Mouse (Mus musculus): ENCODE measurements around the gene Tshz2. TPM values are rescaled to one million over a fixed set of nuclear protein-coding genes. Genes with fewer than 3 reads are reported as not detected.
A peak's percentile ranks its signal among the peaks of the same experiment; 100 is the strongest.

Gene Tshz2
- polyA plus RNA-seq, 1 experiment from 2014 or later, result 1.3 TPM

- no peak for DNase-seq (ENCODE audit: low spot score, missing footprints)
- no peaks in the 10 kb centered on the region for H3K4me1 ChIP-seq (ENCODE audit: control insufficient read depth, insufficient read depth, low read length)
- 89% methylated on average over 9 of the region's 9 CpGs for WGBS
- no peak overlapping the region for H3K27ac ChIP-seq (ENCODE audit: low read depth, low read length)
- no peak overlapping the region for H3K9ac ChIP-seq (ENCODE audit: low read length)
- ATAC-seq (ENCODE audit: low FRiP score), result no peak
- H3K9me3 ChIP-seq (ENCODE audit: control insufficient read depth, low read length), result no peaks in the 10 kb centered on the region
- no peaks in the 10 kb centered on the region for H3K36me3 ChIP-seq (ENCODE audit: control insufficient read depth, insufficient read depth, low read length)
- H3K4me3 ChIP-seq (ENCODE audit: low read depth, low read length), result no peak overlapping the region
- H3K4me2 ChIP-seq, result no peak overlapping the region
- H3K27me3 ChIP-seq (ENCODE audit: control insufficient read depth, insufficient read depth, low read length), result no peaks in the 10 kb centered on the region
These were observed 119.3 kb downstream of the Tshz2 start for GRCm38 (mm10) chr2:169752126-169752525.

DNA sequence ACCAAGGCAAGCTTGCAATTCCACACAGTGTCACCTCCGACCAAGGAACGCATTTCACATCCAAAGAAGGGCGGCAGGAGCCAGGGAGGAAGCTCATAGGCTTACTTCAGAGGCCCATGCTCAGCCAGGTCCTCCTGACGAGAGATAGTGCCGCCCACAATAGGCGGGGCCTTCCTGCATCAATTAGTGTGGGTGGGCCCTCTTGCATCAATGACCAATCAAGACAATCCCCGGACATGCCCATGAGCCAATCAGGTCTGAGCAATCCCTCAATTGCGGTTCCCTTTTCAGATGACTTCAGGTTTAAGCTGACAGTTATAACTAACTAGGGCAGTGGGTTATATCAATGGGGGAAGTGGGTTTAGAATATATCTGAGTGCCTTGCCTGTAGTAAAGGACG is 120.6 kb downstream of the Tshz2 start:
- H3K4me2 ChIP-seq, result no peak overlapping the region
- no peak overlapping the region for H3K9ac ChIP-seq (ENCODE audit: low read length)
- H3K27me3 ChIP-seq (ENCODE audit: control insufficient read depth, insufficient read depth, low read length), result no peaks in the 10 kb centered on the region
- no peak overlapping the region for H3K27ac ChIP-seq (ENCODE audit: low read depth, low read length)
- DNase-seq (ENCODE audit: low spot score, missing footprints) (no peak), ATAC-seq (ENCODE audit: low FRiP score) (no peak)
- no peaks in the 10 kb centered on the region for H3K36me3 ChIP-seq (ENCODE audit: control insufficient read depth, insufficient read depth, low read length)
- no peaks in the 10 kb centered on the region for H3K4me1 ChIP-seq (ENCODE audit: control insufficient read depth, insufficient read depth, low read length)
- no peaks in the 10 kb centered on the region for H3K9me3 ChIP-seq (ENCODE audit: control insufficient read depth, low read length)
- H3K4me3 ChIP-seq (ENCODE audit: low read depth, low read length), result no peak overlapping the region
- WGBS, result 83% methylated on average over 9 of the region's 9 CpGs

DNA sequence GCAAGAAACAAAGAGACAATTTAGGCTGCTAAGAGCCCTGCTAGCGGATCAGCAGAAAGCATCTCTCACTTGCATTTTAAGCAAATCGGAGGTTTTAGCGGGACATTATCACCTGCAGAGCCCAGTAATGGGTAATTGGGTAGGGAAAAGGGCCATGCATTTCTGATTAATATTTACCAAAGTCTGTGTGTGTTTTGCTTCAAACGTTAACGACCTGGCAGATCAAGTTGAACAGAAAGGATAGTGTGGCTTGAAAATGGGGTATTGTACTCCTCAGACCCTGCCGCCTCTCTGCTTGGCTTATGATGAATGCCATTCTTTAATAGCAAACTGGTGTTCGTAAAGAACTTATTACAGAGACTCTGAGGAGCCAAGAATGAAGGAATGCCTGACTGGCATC is 122.3 kb downstream of the Tshz2 start:
- Histone ChIP-seq H3K4me2 (no peak overlapping the region), H3K27ac (ENCODE audit: low read depth, low read length) (no peak overlapping the region), H3K36me3 (ENCODE audit: control insufficient read depth, insufficient read depth, low read length) (no peaks in the 10 kb centered on the region), H3K4me1 (ENCODE audit: control insufficient read depth, insufficient read depth, low read length) (no peaks in the 10 kb centered on the region), H3K9me3 (ENCODE audit: control insufficient read depth, low read length) (no peaks in the 10 kb centered on the region), H3K4me3 (ENCODE audit: low read depth, low read length) (no peak overlapping the region), H3K9ac (ENCODE audit: low read length) (no peak overlapping the region), H3K27me3 (ENCODE audit: control insufficient read depth, insufficient read depth, low read length) (no peaks in the 10 kb centered on the region)
- no peak for ATAC-seq (ENCODE audit: low FRiP score)
- DNase-seq (ENCODE audit: low spot score, missing footprints), result no peak
- WGBS, result 77% methylated on average over 7 of the region's 7 CpGs

DNA sequence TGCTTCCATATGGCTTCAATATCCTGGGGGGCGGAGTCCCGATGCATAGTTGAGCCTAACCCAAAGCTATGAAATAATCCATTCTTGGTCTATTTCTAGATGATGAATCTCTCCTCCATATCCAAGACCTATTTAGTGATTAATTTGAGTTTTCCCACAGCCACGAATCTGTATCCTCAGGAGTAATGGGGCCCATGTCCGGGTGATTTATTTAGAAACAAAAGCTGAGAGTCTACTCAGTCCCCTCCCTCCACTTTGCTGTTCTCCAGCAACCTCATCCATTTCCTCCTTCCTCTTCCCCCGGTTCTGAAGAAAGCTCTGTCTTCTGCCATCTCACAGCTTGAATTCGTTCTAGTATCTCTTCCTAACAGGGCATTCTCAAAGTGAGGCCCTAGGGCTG is 125.3 kb downstream of the Tshz2 start:
- Histone ChIP-seq H3K4me1 (ENCODE audit: control insufficient read depth, insufficient read depth, low read length) (no peaks in the 10 kb centered on the region), H3K4me2 (no peak overlapping the region), H3K27ac (ENCODE audit: low read depth, low read length) (no peak overlapping the region), H3K9ac (ENCODE audit: low read length) (no peak overlapping the region), H3K36me3 (ENCODE audit: control insufficient read depth, insufficient read depth, low read length) (no peaks in the 10 kb centered on the region), H3K4me3 (ENCODE audit: low read depth, low read length) (no peak overlapping the region), H3K27me3 (ENCODE audit: control insufficient read depth, insufficient read depth, low read length) (no peaks in the 10 kb centered on the region), H3K9me3 (ENCODE audit: control insufficient read depth, low read length) (no peaks in the 10 kb centered on the region)
- DNase-seq (ENCODE audit: low spot score, missing footprints) (no peak), ATAC-seq (ENCODE audit: low FRiP score) (no peak)
- whole genome bisulfite sequencing, result 83% methylated on average over 6 of the region's 6 CpGs

GRCm38 (mm10) chr2:169760117-169760516 is 127.3 kb downstream of the Tshz2 start:
- no peaks in the 10 kb centered on the region for H3K4me1 ChIP-seq (ENCODE audit: control insufficient read depth, insufficient read depth, low read length)
- WGBS, result 94% methylated on average over 1 of the region's 1 CpGs
- no peaks in the 10 kb centered on the region for H3K36me3 ChIP-seq (ENCODE audit: control insufficient read depth, insufficient read depth, low read length)
- ATAC-seq (ENCODE audit: low FRiP score) (no peak), DNase-seq (ENCODE audit: low spot score, missing footprints) (no peak)
- H3K9me3 ChIP-seq (ENCODE audit: control insufficient read depth, low read length), result no peaks in the 10 kb centered on the region
- no peaks in the 10 kb centered on the region for H3K27me3 ChIP-seq (ENCODE audit: control insufficient read depth, insufficient read depth, low read length)
- no peak overlapping the region for H3K4me2 ChIP-seq
- H3K4me3 ChIP-seq (ENCODE audit: low read depth, low read length), result no peak overlapping the region
- no peak overlapping the region for H3K27ac ChIP-seq (ENCODE audit: low read depth, low read length)
- no peak overlapping the region for H3K9ac ChIP-seq (ENCODE audit: low read length)

DNA sequence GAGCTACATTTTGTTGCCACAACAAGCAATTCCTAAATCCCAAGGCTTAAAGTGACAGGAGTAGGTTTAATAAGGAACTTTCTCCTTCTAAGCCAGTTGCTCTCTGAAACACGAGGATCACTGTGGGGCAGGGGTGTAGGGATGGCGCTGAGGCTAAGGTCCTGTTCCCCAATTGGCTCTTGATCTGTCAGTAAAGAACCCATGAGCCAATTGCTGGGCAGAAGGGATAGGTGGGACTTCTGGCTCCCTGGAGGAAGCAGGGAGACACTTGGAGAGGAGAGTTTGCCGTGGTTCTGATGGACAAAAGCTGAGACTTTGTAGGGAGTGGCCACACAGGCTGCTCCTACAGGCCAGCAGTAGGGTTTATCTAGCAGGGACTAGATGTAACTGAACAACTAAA is 128.9 kb downstream of the Tshz2 start:
- DNase-seq (ENCODE audit: low spot score, missing footprints), result peak; percentile 65
- H3K4me2 ChIP-seq, result no peak overlapping the region
- no peak for ATAC-seq (ENCODE audit: low FRiP score)
- H3K9ac ChIP-seq (ENCODE audit: low read length), result no peak overlapping the region
- no peaks in the 10 kb centered on the region for H3K36me3 ChIP-seq (ENCODE audit: control insufficient read depth, insufficient read depth, low read length)
- no peaks in the 10 kb centered on the region for H3K4me1 ChIP-seq (ENCODE audit: control insufficient read depth, insufficient read depth, low read length)
- H3K27ac ChIP-seq (ENCODE audit: low read depth, low read length), result no peak overlapping the region
- no peaks in the 10 kb centered on the region for H3K27me3 ChIP-seq (ENCODE audit: control insufficient read depth, insufficient read depth, low read length)
- H3K9me3 ChIP-seq (ENCODE audit: control insufficient read depth, low read length), result no peaks in the 10 kb centered on the region
- H3K4me3 ChIP-seq (ENCODE audit: low read depth, low read length), result no peak overlapping the region
- WGBS, result 41% methylated on average over 3 of the region's 3 CpGs

GRCm38 (mm10) chr2:169762301-169762700 is 129.5 kb downstream of the Tshz2 start:
- no peak for ATAC-seq (ENCODE audit: low FRiP score)
- 90% methylated on average over 8 of the region's 8 CpGs for WGBS
- Histone ChIP-seq H3K4me3 (ENCODE audit: low read depth, low read length) (no peak overlapping the region), H3K4me2 (no peak overlapping the region), H3K27ac (ENCODE audit: low read depth, low read length) (no peak overlapping the region), H3K9me3 (ENCODE audit: control insufficient read depth, low read length) (no peaks in the 10 kb centered on the region), H3K27me3 (ENCODE audit: control insufficient read depth, insufficient read depth, low read length) (no peaks in the 10 kb centered on the region), H3K36me3 (ENCODE audit: control insufficient read depth, insufficient read depth, low read length) (no peaks in the 10 kb centered on the region), H3K4me1 (ENCODE audit: control insufficient read depth, insufficient read depth, low read length) (no peaks in the 10 kb centered on the region), H3K9ac (ENCODE audit: low read length) (no peak overlapping the region)
- peak; percentile 70 for DNase-seq (ENCODE audit: low spot score, missing footprints)

DNA sequence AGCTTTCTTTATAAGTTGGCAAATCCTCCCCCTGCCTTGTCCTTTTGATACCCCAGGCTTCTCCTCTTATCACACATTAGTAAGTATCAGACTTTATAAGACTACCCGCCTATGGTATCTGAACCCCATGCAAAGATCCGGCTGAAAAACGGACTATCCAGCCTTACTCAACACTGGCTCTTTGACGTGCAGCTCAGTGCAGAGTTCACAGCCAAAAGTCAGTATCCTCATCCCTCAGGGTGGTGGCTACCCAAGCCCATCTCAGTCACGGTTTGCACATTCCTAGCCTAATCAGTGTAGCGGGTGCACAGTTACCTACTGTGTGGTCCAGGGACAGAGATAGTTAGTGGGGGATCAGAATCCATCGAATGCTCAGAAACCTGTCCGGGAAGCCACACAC is 130.9 kb downstream of the Tshz2 start:
- Histone ChIP-seq H3K27ac (ENCODE audit: low read depth, low read length) (no peak overlapping the region), H3K4me1 (ENCODE audit: control insufficient read depth, insufficient read depth, low read length) (no peaks in the 10 kb centered on the region), H3K9ac (ENCODE audit: low read length) (no peak overlapping the region), H3K4me2 (no peak overlapping the region), H3K4me3 (ENCODE audit: low read depth, low read length) (no peak overlapping the region), H3K27me3 (ENCODE audit: control insufficient read depth, insufficient read depth, low read length) (no peaks in the 10 kb centered on the region), H3K9me3 (ENCODE audit: control insufficient read depth, low read length) (no peaks in the 10 kb centered on the region), H3K36me3 (ENCODE audit: control insufficient read depth, insufficient read depth, low read length) (no peaks in the 10 kb centered on the region)
- WGBS, result 91% methylated on average over 8 of the region's 8 CpGs
- peak; percentile 75 for DNase-seq (ENCODE audit: low spot score, missing footprints)
- ATAC-seq (ENCODE audit: low FRiP score), result no peak

DNA sequence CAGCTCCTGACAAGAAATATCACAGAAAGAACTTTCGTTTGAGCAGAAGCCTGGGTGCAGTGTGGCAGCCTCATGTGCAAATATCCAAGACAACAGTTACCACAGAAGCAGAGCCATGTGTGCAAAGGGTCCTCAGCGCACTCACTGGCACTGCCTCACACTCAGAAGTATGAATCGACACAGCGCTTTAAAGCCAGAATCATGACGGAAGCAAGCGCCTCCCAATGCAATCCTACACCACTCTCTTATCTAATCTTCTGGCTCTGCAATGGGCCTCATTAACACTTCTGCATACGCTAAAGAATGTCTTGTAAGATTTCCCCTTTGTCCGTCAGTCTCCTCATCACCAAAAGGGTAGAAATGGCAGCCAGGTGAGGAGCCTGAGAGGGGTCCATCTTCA is 133.4 kb downstream of the Tshz2 start:
- H3K27me3 ChIP-seq (ENCODE audit: control insufficient read depth, insufficient read depth, low read length), result no peaks in the 10 kb centered on the region
- H3K4me1 ChIP-seq (ENCODE audit: control insufficient read depth, insufficient read depth, low read length), result no peaks in the 10 kb centered on the region
- H3K36me3 ChIP-seq (ENCODE audit: control insufficient read depth, insufficient read depth, low read length), result no peaks in the 10 kb centered on the region
- no peak overlapping the region for H3K9ac ChIP-seq (ENCODE audit: low read length)
- no peak overlapping the region for H3K4me3 ChIP-seq (ENCODE audit: low read depth, low read length)
- H3K9me3 ChIP-seq (ENCODE audit: control insufficient read depth, low read length), result no peaks in the 10 kb centered on the region
- DNase-seq (ENCODE audit: low spot score, missing footprints) (no peak), ATAC-seq (ENCODE audit: low FRiP score) (no peak)
- no peak overlapping the region for H3K27ac ChIP-seq (ENCODE audit: low read depth, low read length)
- WGBS, result 82% methylated on average over 8 of the region's 8 CpGs
- no peak overlapping the region for H3K4me2 ChIP-seq

DNA sequence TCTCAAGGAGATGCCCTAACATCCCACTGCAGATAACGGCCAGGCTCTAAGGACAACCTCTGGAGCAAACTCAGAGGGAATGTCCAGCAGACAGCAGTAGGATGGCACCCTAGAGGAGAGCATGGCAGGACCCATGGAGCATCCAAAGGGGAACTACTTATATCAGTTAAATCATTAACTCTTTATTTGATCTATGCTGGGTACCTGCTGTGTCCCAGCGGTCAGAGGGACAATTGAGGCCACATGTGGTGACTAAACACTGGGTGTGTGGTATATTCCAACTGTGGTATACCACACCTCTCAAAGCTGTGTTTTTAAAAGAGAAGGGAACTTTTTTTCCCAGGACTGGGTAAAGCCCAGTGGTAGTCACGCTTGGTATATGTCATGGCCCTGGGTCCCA is 134.5 kb downstream of the Tshz2 start:
- WGBS, result 81% methylated on average over 3 of the region's 3 CpGs

More for the DNA sequence above, 134.5 kb downstream of the Tshz2 start:
- ATAC-seq (ENCODE audit: low FRiP score) (no peak), DNase-seq (ENCODE audit: low spot score, missing footprints) (peak; percentile 39)
- H3K27me3 ChIP-seq (ENCODE audit: control insufficient read depth, insufficient read depth, low read length), result no peaks in the 10 kb centered on the region
- H3K4me1 ChIP-seq (ENCODE audit: control insufficient read depth, insufficient read depth, low read length), result no peaks in the 10 kb centered on the region
- H3K9me3 ChIP-seq (ENCODE audit: control insufficient read depth, low read length), result no peaks in the 10 kb centered on the region
- no peak overlapping the region for H3K4me2 ChIP-seq
- no peaks in the 10 kb centered on the region for H3K36me3 ChIP-seq (ENCODE audit: control insufficient read depth, insufficient read depth, low read length)
- no peak overlapping the region for H3K9ac ChIP-seq (ENCODE audit: low read length)
- no peak overlapping the region for H3K4me3 ChIP-seq (ENCODE audit: low read depth, low read length)
- no peak overlapping the region for H3K27ac ChIP-seq (ENCODE audit: low read depth, low read length)

All from midbrain, embryonic 11.5 days (tissue).